Mouse (Mus musculus): ENCODE results near the gene Bmp6. TPM values are rescaled to one million over a fixed set of nuclear protein-coding genes. Genes with fewer than 3 reads are reported as not detected.

Gene Bmp6
- polyA plus RNA-seq, 1 experiment from 2014 or later, result 0.63 TPM

DNA sequence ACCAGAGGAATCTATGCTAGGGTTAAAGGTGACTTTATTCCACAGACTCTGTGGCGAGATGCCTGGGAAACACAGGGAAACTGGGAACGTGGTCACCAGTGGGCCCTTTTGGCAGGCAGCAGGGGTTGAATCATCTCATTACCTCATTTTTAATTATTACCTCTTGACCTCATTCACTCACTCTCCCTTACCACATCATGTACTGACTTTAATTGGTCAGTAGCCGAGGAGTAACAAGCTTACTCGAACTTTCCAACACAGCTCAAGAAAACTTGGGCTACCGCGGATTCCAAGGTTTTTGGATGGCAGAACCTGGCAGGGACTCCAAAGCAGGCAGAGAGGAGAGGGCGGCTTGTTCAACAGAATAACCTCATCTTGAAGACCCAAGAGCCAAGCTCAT, 74.9 kb downstream of the Bmp6 start:
- Histone ChIP-seq H3K27me3 (ENCODE audit: control insufficient read depth, insufficient read depth, low read length) (no peaks in the 10 kb centered on the region), H3K4me2 (ENCODE audit: low read depth, low read length) (no peak overlapping the region), H3K36me3 (replicated peaks; ENCODE audit: control insufficient read depth, insufficient read depth, low read depth, low read length) (no peaks in the 10 kb centered on the region), H3K27ac (replicated peaks; ENCODE audit: low read depth, low read length) (no peak overlapping the region), H3K9me3 (replicated peaks; ENCODE audit: control insufficient read depth, low read length) (no peaks in the 10 kb centered on the region), H3K4me3 (ENCODE audit: low read depth, low read length) (no peak overlapping the region), H3K9ac (replicated peaks; ENCODE audit: low read length) (no peak overlapping the region), H3K4me1 (ENCODE audit: control insufficient read depth, insufficient read depth, low read length) (no peaks in the 10 kb centered on the region)
- DNase-seq (ENCODE audit: low spot score), result no peak
- WGBS, result 92% methylated on average over 7 of the region's 7 CpGs
- no peak for ATAC-seq (replicated peaks; ENCODE audit: insufficient number of reproducible peaks, low FRiP score, low TSS enrichment, low read depth)

- H3K4me3 ChIP-seq (ENCODE audit: low read depth, low read length), result no peak overlapping the region
- no peak overlapping the region for H3K4me2 ChIP-seq (ENCODE audit: low read depth, low read length)
- no peaks in the 10 kb centered on the region for H3K4me1 ChIP-seq (ENCODE audit: control insufficient read depth, insufficient read depth, low read length)
- 89% methylated on average over 5 of the region's 5 CpGs for WGBS
- H3K9me3 ChIP-seq (replicated peaks; ENCODE audit: control insufficient read depth, low read length), result no peaks in the 10 kb centered on the region
- no peak for DNase-seq (ENCODE audit: low spot score)
- no peak overlapping the region for H3K27ac ChIP-seq (replicated peaks; ENCODE audit: low read depth, low read length)
- no peak overlapping the region for H3K9ac ChIP-seq (replicated peaks; ENCODE audit: low read length)
- ATAC-seq (replicated peaks; ENCODE audit: insufficient number of reproducible peaks, low FRiP score, low TSS enrichment, low read depth), result no peak
- no peaks in the 10 kb centered on the region for H3K27me3 ChIP-seq (ENCODE audit: control insufficient read depth, insufficient read depth, low read length)
- H3K36me3 ChIP-seq (replicated peaks; ENCODE audit: control insufficient read depth, insufficient read depth, low read depth, low read length), result no peaks in the 10 kb centered on the region
These were observed 77.6 kb downstream of the Bmp6 start for GRCm38 (mm10) chr13:38422491-38422890.

DNA sequence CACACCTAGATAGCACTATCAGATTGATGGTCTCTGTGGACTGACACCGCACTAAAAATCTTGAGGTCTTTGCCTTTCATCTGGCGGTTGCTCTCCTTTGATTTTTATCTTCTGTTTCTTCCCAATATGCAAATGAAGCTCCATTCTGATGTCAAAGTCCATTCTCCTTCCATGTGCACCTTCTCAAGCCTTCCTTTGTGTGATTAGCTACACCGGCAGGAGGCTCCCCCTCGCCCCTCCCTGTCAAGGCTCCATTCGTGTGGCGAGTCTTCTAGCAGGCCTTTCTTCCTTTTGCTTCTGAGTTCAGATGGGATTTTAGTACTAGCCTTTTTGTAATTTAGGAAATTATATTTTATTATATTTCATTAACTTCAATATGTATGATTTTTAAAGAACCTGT, 80.4 kb downstream of the Bmp6 start:
- Histone ChIP-seq H3K27ac (replicated peaks; ENCODE audit: low read depth, low read length) (no peak overlapping the region), H3K27me3 (ENCODE audit: control insufficient read depth, insufficient read depth, low read length) (no peaks in the 10 kb centered on the region), H3K36me3 (replicated peaks; ENCODE audit: control insufficient read depth, insufficient read depth, low read depth, low read length) (no peaks in the 10 kb centered on the region), H3K9ac (replicated peaks; ENCODE audit: low read length) (no peak overlapping the region), H3K4me1 (ENCODE audit: control insufficient read depth, insufficient read depth, low read length) (no peaks in the 10 kb centered on the region), H3K9me3 (replicated peaks; ENCODE audit: control insufficient read depth, low read length) (no peaks in the 10 kb centered on the region), H3K4me3 (ENCODE audit: low read depth, low read length) (no peak overlapping the region), H3K4me2 (ENCODE audit: low read depth, low read length) (no peak overlapping the region)
- ATAC-seq (replicated peaks; ENCODE audit: insufficient number of reproducible peaks, low FRiP score, low TSS enrichment, low read depth), result no peak
- 69% methylated on average over 6 of the region's 6 CpGs for WGBS
- DNase-seq (ENCODE audit: low spot score), result no peak

- no peak overlapping the region for H3K4me3 ChIP-seq (ENCODE audit: low read depth, low read length)
- H3K4me1 ChIP-seq (ENCODE audit: control insufficient read depth, insufficient read depth, low read length), result no peaks in the 10 kb centered on the region
- H3K9me3 ChIP-seq (replicated peaks; ENCODE audit: control insufficient read depth, low read length), result no peaks in the 10 kb centered on the region
- WGBS, result 72% methylated on average over 8 of the region's 8 CpGs
- no peak overlapping the region for H3K4me2 ChIP-seq (ENCODE audit: low read depth, low read length)
- no peak overlapping the region for H3K27ac ChIP-seq (replicated peaks; ENCODE audit: low read depth, low read length)
- H3K27me3 ChIP-seq (ENCODE audit: control insufficient read depth, insufficient read depth, low read length), result no peaks in the 10 kb centered on the region
- no peaks in the 10 kb centered on the region for H3K36me3 ChIP-seq (replicated peaks; ENCODE audit: control insufficient read depth, insufficient read depth, low read depth, low read length)
- ATAC-seq (replicated peaks; ENCODE audit: insufficient number of reproducible peaks, low FRiP score, low TSS enrichment, low read depth) (no peak), DNase-seq (ENCODE audit: low spot score) (no peak)
- no peak overlapping the region for H3K9ac ChIP-seq (replicated peaks; ENCODE audit: low read length)
These were observed 84.8 kb downstream of the Bmp6 start for GRCm38 (mm10) chr13:38429671-38430070.

GRCm38 (mm10) chr13:38430075-38430474, 85.2 kb downstream of the Bmp6 start:
- Histone ChIP-seq H3K4me3 (ENCODE audit: low read depth, low read length) (no peak overlapping the region), H3K27me3 (ENCODE audit: control insufficient read depth, insufficient read depth, low read length) (no peaks in the 10 kb centered on the region), H3K9ac (replicated peaks; ENCODE audit: low read length) (no peak overlapping the region), H3K4me1 (ENCODE audit: control insufficient read depth, insufficient read depth, low read length) (no peaks in the 10 kb centered on the region), H3K27ac (replicated peaks; ENCODE audit: low read depth, low read length) (no peak overlapping the region), H3K9me3 (replicated peaks; ENCODE audit: control insufficient read depth, low read length) (no peaks in the 10 kb centered on the region), H3K36me3 (replicated peaks; ENCODE audit: control insufficient read depth, insufficient read depth, low read depth, low read length) (no peaks in the 10 kb centered on the region), H3K4me2 (ENCODE audit: low read depth, low read length) (no peak overlapping the region)
- DNase-seq (ENCODE audit: low spot score) (no peak), ATAC-seq (replicated peaks; ENCODE audit: insufficient number of reproducible peaks, low FRiP score, low TSS enrichment, low read depth) (no peak)
- WGBS, result 79% methylated on average over 6 of the region's 6 CpGs

- Histone ChIP-seq H3K4me2 (ENCODE audit: low read depth, low read length) (no peak overlapping the region), H3K36me3 (replicated peaks; ENCODE audit: control insufficient read depth, insufficient read depth, low read depth, low read length) (no peaks in the 10 kb centered on the region), H3K4me1 (ENCODE audit: control insufficient read depth, insufficient read depth, low read length) (no peaks in the 10 kb centered on the region), H3K9ac (replicated peaks; ENCODE audit: low read length) (no peak overlapping the region), H3K4me3 (ENCODE audit: low read depth, low read length) (no peak overlapping the region), H3K27ac (replicated peaks; ENCODE audit: low read depth, low read length) (no peak overlapping the region), H3K27me3 (ENCODE audit: control insufficient read depth, insufficient read depth, low read length) (no peaks in the 10 kb centered on the region), H3K9me3 (replicated peaks; ENCODE audit: control insufficient read depth, low read length) (no peaks in the 10 kb centered on the region)
- no peak for DNase-seq (ENCODE audit: low spot score)
- WGBS, result 86% methylated on average over 5 of the region's 5 CpGs
- ATAC-seq (replicated peaks; ENCODE audit: insufficient number of reproducible peaks, low FRiP score, low TSS enrichment, low read depth), result no peak
These were observed 89.9 kb downstream of the Bmp6 start for GRCm38 (mm10) chr13:38434831-38435230.

GRCm38 (mm10) chr13:38437930-38438329, 93.0 kb downstream of the Bmp6 start:
- Histone ChIP-seq H3K36me3 (replicated peaks; ENCODE audit: control insufficient read depth, insufficient read depth, low read depth, low read length) (no peaks in the 10 kb centered on the region), H3K9me3 (replicated peaks; ENCODE audit: control insufficient read depth, low read length) (no peaks in the 10 kb centered on the region), H3K4me2 (ENCODE audit: low read depth, low read length) (no peak overlapping the region), H3K4me3 (ENCODE audit: low read depth, low read length) (no peak overlapping the region), H3K27ac (replicated peaks; ENCODE audit: low read depth, low read length) (no peak overlapping the region), H3K27me3 (ENCODE audit: control insufficient read depth, insufficient read depth, low read length) (no peaks in the 10 kb centered on the region), H3K9ac (replicated peaks; ENCODE audit: low read length) (no peak overlapping the region), H3K4me1 (ENCODE audit: control insufficient read depth, insufficient read depth, low read length) (no peaks in the 10 kb centered on the region)
- DNase-seq (ENCODE audit: low spot score), result peak; percentile 51
- WGBS, result 37% methylated on average over 5 of the region's 5 CpGs
- no peak for ATAC-seq (replicated peaks; ENCODE audit: insufficient number of reproducible peaks, low FRiP score, low TSS enrichment, low read depth)

GRCm38 (mm10) chr13:38440240-38440639, 95.3 kb downstream of the Bmp6 start:
- DNase-seq (ENCODE audit: low spot score) (no peak), ATAC-seq (replicated peaks; ENCODE audit: insufficient number of reproducible peaks, low FRiP score, low TSS enrichment, low read depth) (no peak)
- Histone ChIP-seq H3K4me1 (ENCODE audit: control insufficient read depth, insufficient read depth, low read length) (no peaks in the 10 kb centered on the region), H3K4me3 (ENCODE audit: low read depth, low read length) (no peak overlapping the region), H3K9ac (replicated peaks; ENCODE audit: low read length) (no peak overlapping the region), H3K9me3 (replicated peaks; ENCODE audit: control insufficient read depth, low read length) (no peaks in the 10 kb centered on the region), H3K36me3 (replicated peaks; ENCODE audit: control insufficient read depth, insufficient read depth, low read depth, low read length) (no peaks in the 10 kb centered on the region), H3K4me2 (ENCODE audit: low read depth, low read length) (no peak overlapping the region), H3K27me3 (ENCODE audit: control insufficient read depth, insufficient read depth, low read length) (no peaks in the 10 kb centered on the region), H3K27ac (replicated peaks; ENCODE audit: low read depth, low read length) (no peak overlapping the region)
- 84% methylated on average over 10 of the region's 10 CpGs for WGBS
